Mouse (Mus musculus): ENCODE measurements at regions not wholly inside any gene's neighbourhood (a gene's known extent, or its start where the extent isn't known, plus 50 kb on each side); places are given as distances from the start of the nearest gene placed in this dataset.

GRCm38 (mm10) chr8:89571816-89572215 is 527.9 kb upstream of the Sall1 start:
- H3K36me3 ChIP-seq (ENCODE audit: control insufficient read depth, insufficient read depth, low read length) = no peaks in the 10 kb centered on the region
- H3K4me1 ChIP-seq (ENCODE audit: control insufficient read depth, insufficient read depth, insufficient read length) = no peaks in the 10 kb centered on the region
- no peak for DNase-seq (ENCODE audit: low read depth in 1 of 2, low spot score in 2 of 2)
- no peak overlapping the region for H3K27ac ChIP-seq (ENCODE audit: insufficient read depth, low read length)
- no peak overlapping the region for H3K4me3 ChIP-seq (ENCODE audit: extremely low read depth, insufficient read depth, insufficient read length)
- no peaks in the 10 kb centered on the region for H3K27me3 ChIP-seq (ENCODE audit: control insufficient read depth, insufficient read depth, low read length)
- TF ChIP-seq POLR2A (IDR thresholded peaks at IDR 0.05; ENCODE audit: low read depth, low read length) (no peak), CTCF (IDR thresholded peaks at IDR 0.05; ENCODE audit: extremely low read depth, insufficient read depth, insufficient read length, insufficient replicate concordance) (peak; percentile 18; the same call in 1 of the 2 replicates)
- 8% methylated on average over 13 of the region's 13 CpGs for WGBS

- Histone ChIP-seq H3K27ac (ENCODE audit: insufficient read depth, low read length) (no peak overlapping the region), H3K4me1 (ENCODE audit: control insufficient read depth, insufficient read depth, insufficient read length) (no peaks in the 10 kb centered on the region), H3K27me3 (ENCODE audit: control insufficient read depth, insufficient read depth, low read length) (no peaks in the 10 kb centered on the region), H3K4me3 (ENCODE audit: extremely low read depth, insufficient read depth, insufficient read length) (no peak overlapping the region), H3K36me3 (ENCODE audit: control insufficient read depth, insufficient read depth, low read length) (no peaks in the 10 kb centered on the region)
- no peak for TF ChIP-seq CTCF (IDR thresholded peaks at IDR 0.05; ENCODE audit: extremely low read depth, insufficient read depth, insufficient read length, insufficient replicate concordance)
- TF ChIP-seq POLR2A (IDR thresholded peaks at IDR 0.05; ENCODE audit: low read depth, low read length) = no peak
- no peak for DNase-seq (ENCODE audit: low read depth in 1 of 2, low spot score in 2 of 2)
- 66% methylated on average over 10 of the region's 10 CpGs for WGBS
Observed at GRCm38 (mm10) chr8:89570639-89571325, 526.8 kb upstream of the Sall1 start.

DNA sequence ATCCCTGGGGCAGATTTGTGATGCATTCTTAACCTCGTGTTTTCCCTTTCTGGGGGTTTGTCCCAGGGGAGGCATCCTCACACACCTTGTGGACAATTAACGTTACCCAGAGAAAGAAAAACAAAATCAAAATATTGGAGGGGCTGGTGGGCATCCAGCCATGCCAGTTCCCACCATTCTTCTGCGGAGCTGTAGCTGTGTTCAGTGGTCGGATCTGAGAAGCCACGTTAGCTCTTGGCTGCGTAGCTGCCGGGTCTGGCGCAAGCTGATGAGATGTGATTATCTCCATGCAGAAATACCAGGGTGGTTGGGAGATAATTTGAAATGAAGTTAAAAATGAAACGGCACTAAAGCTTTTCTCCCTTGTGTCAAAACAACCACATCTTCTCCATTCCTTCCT is 525.4 kb upstream of the Sall1 start:
- DNase-seq (ENCODE audit: low read depth in 1 of 2, low spot score in 2 of 2) = no peak
- Histone ChIP-seq H3K4me3 (ENCODE audit: extremely low read depth, insufficient read depth, insufficient read length) (no peak overlapping the region), H3K27me3 (ENCODE audit: control insufficient read depth, insufficient read depth, low read length) (no peaks in the 10 kb centered on the region), H3K27ac (ENCODE audit: insufficient read depth, low read length) (no peak overlapping the region), H3K36me3 (ENCODE audit: control insufficient read depth, insufficient read depth, low read length) (no peaks in the 10 kb centered on the region), H3K4me1 (ENCODE audit: control insufficient read depth, insufficient read depth, insufficient read length) (no peaks in the 10 kb centered on the region)
- whole genome bisulfite sequencing = 74% methylated on average over 9 of the region's 9 CpGs
- TF ChIP-seq POLR2A (IDR thresholded peaks at IDR 0.05; ENCODE audit: low read depth, low read length) (no peak), CTCF (IDR thresholded peaks at IDR 0.05; ENCODE audit: extremely low read depth, insufficient read depth, insufficient read length, insufficient replicate concordance) (no peak)

DNA sequence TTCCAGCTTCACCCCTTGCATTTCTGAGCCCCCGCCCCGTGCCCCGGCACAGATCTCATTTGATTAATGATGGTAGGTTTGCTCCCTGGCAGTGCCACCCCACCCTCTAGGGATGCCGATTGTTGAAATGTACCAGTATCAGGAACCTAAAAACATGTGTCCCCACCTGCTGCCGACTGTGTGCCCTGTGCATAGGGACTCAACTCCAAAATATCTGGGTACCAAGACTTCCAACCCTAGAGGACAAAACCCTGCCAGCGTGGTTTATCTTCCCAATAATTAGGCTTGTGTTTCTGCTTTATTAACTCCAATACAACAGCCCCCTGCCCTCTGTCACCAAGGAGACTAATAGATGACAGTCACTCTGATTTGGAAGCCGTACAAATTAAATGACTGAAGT is 524.7 kb upstream of the Sall1 start:
- Histone ChIP-seq H3K27me3 (ENCODE audit: control insufficient read depth, insufficient read depth, low read length) (no peaks in the 10 kb centered on the region), H3K4me1 (ENCODE audit: control insufficient read depth, insufficient read depth, insufficient read length) (no peaks in the 10 kb centered on the region), H3K4me3 (ENCODE audit: extremely low read depth, insufficient read depth, insufficient read length) (no peak overlapping the region), H3K36me3 (ENCODE audit: control insufficient read depth, insufficient read depth, low read length) (no peaks in the 10 kb centered on the region), H3K27ac (ENCODE audit: insufficient read depth, low read length) (no peak overlapping the region)
- TF ChIP-seq POLR2A (IDR thresholded peaks at IDR 0.05; ENCODE audit: low read depth, low read length) (no peak), CTCF (IDR thresholded peaks at IDR 0.05; ENCODE audit: extremely low read depth, insufficient read depth, insufficient read length, insufficient replicate concordance) (no peak)
- WGBS = 80% methylated on average over 7 of the region's 7 CpGs
- DNase-seq (ENCODE audit: low read depth in 1 of 2, low spot score in 2 of 2) = no peak

- no peaks in the 10 kb centered on the region for H3K36me3 ChIP-seq (ENCODE audit: control insufficient read depth, insufficient read depth, low read length)
- DNase-seq (ENCODE audit: low read depth in 1 of 2, low spot score in 2 of 2) = no peak
- no peak for TF ChIP-seq CTCF (IDR thresholded peaks at IDR 0.05; ENCODE audit: extremely low read depth, insufficient read depth, insufficient read length, insufficient replicate concordance)
- no peak for TF ChIP-seq POLR2A (IDR thresholded peaks at IDR 0.05; ENCODE audit: low read depth, low read length)
- 76% methylated on average over 7 of the region's 7 CpGs for WGBS
- H3K4me1 ChIP-seq (ENCODE audit: control insufficient read depth, insufficient read depth, insufficient read length) = no peaks in the 10 kb centered on the region
- no peaks in the 10 kb centered on the region for H3K27me3 ChIP-seq (ENCODE audit: control insufficient read depth, insufficient read depth, low read length)
- H3K27ac ChIP-seq (ENCODE audit: insufficient read depth, low read length) = no peak overlapping the region
- no peak overlapping the region for H3K4me3 ChIP-seq (ENCODE audit: extremely low read depth, insufficient read depth, insufficient read length)
Observed at GRCm38 (mm10) chr8:89566986-89567385, 523.0 kb upstream of the Sall1 start.

GRCm38 (mm10) chr8:89566461-89566860 is 522.5 kb upstream of the Sall1 start:
- Histone ChIP-seq H3K4me3 (ENCODE audit: extremely low read depth, insufficient read depth, insufficient read length) (no peak overlapping the region), H3K27ac (ENCODE audit: insufficient read depth, low read length) (no peak overlapping the region), H3K27me3 (ENCODE audit: control insufficient read depth, insufficient read depth, low read length) (no peaks in the 10 kb centered on the region), H3K36me3 (ENCODE audit: control insufficient read depth, insufficient read depth, low read length) (no peaks in the 10 kb centered on the region), H3K4me1 (ENCODE audit: control insufficient read depth, insufficient read depth, insufficient read length) (no peaks in the 10 kb centered on the region)
- no peak for TF ChIP-seq POLR2A (IDR thresholded peaks at IDR 0.05; ENCODE audit: low read depth, low read length)
- TF ChIP-seq CTCF (IDR thresholded peaks at IDR 0.05; ENCODE audit: extremely low read depth, insufficient read depth, insufficient read length, insufficient replicate concordance) = no peak
- no peak for DNase-seq (ENCODE audit: low read depth in 1 of 2, low spot score in 2 of 2)
- WGBS = 47% methylated on average over 4 of the region's 4 CpGs

DNA sequence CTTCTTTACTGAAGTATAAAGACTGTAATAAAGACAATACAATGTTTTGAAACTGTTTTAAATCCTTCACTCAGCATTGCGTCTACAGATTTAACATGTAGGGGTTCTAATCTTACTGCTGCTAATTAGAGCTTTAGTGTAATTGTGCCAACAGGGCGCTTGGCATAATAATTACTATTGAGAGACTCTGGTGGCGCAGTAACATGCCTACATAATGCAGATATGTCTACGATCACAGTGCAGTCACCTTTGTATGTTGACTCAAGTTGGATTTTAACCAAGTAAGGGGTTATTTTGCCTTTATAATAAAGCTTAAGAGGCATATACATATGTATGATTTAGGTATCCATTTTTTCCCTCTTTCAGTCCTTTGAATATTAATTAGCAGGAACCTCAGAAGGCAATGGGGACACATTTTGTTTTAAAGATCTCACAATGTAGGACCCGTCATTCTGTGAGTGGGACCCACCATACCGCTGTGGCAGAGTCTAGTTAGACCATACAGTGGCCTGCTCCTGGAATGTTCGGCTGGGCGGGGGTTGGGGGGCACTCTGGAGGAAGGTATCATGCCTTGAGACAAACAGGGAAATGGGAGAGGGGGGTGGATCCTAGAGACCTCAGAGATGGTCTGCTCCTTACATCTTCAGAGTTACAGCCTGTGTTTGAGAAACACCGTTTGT is 521.3 kb upstream of the Sall1 start:
- TF ChIP-seq POLR2A (IDR thresholded peaks at IDR 0.05; ENCODE audit: low read depth, low read length) = no peak
- no peak for TF ChIP-seq CTCF (IDR thresholded peaks at IDR 0.05; ENCODE audit: extremely low read depth, insufficient read depth, insufficient read length, insufficient replicate concordance)
- Histone ChIP-seq H3K36me3 (ENCODE audit: control insufficient read depth, insufficient read depth, low read length) (no peaks in the 10 kb centered on the region), H3K4me1 (ENCODE audit: control insufficient read depth, insufficient read depth, insufficient read length) (no peaks in the 10 kb centered on the region), H3K4me3 (ENCODE audit: extremely low read depth, insufficient read depth, insufficient read length) (no peak overlapping the region), H3K27ac (ENCODE audit: insufficient read depth, low read length) (no peak overlapping the region), H3K27me3 (ENCODE audit: control insufficient read depth, insufficient read depth, low read length) (no peaks in the 10 kb centered on the region)
- WGBS = 87% methylated on average over 9 of the region's 9 CpGs
- no peak for DNase-seq (ENCODE audit: low read depth in 1 of 2, low spot score in 2 of 2)
